Mouse (Mus musculus) stomach, embryonic 15.5 days (tissue): ENCODE results near the gene Scnn1a. TPM values are rescaled to one million over a fixed set of nuclear protein-coding genes. Genes with fewer than 3 reads are reported as not detected.
"Not testable (repeated sequence)": the region's sequence is repeated elsewhere in the genome, so short reads cannot be mapped to it uniquely, and the experiment has no call there.

Experiments used
- ATAC-seq: fragments of 200-750 bp; cut with Nextera tagmentation; 2 replicates; pipeline ENCODE4 v1.8.0; 2017; ENCODE audit warnings: low read depth, moderate number of reproducible peaks, moderate TSS enrichment; ENCODE audit not compliant: insufficient read depth, low FRiP score
- H3K27ac ChIP-seq: fragments of 300-500 bp; sonication (generic); 2 replicates; pipeline ENCODE4 v1.5.1; 2015; ENCODE audit warnings: mild to moderate bottlenecking, inconsistent platforms
- H3K27me3 ChIP-seq: fragments of 300-500 bp; sonication (generic); replicated peaks from 2 replicates; pipeline ENCODE4 v1.6.1; 2015; ENCODE audit warnings: inconsistent platforms
- H3K36me3 ChIP-seq: fragments of 300-500 bp; sonication (generic); 2 replicates; pipeline ENCODE4 v1.6.1; 2015; ENCODE audit warnings: inconsistent platforms
- H3K4me1 ChIP-seq: fragments of 300-500 bp; sonication (generic); 2 replicates; pipeline ENCODE4 v1.6.1; 2015; ENCODE audit warnings: inconsistent platforms
- H3K4me2 ChIP-seq: fragments of 300-500 bp; sonication (generic); 2 replicates; pipeline ENCODE4 v1.6.1; 2015; ENCODE audit warnings: mild to moderate bottlenecking, inconsistent platforms
- H3K4me3 ChIP-seq: fragments of 300-500 bp; sonication (generic); replicated peaks from 2 replicates; pipeline ENCODE4 v1.5.1; 2015; ENCODE audit warnings: inconsistent platforms
- H3K9ac ChIP-seq: fragments of 300-500 bp; sonication (generic); 2 replicates; pipeline ENCODE4 v1.6.1; 2015; ENCODE audit warnings: inconsistent platforms
- H3K9me3 ChIP-seq: fragments of 300-500 bp; sonication (generic); 2 replicates; pipeline ENCODE4 v1.6.1; 2016; ENCODE audit warnings: inconsistent platforms
- WGBS: fragments of 180-500 bp; shearing (Covaris S2); methylation state at CpG from one replicate; pipeline ENCODE4 v1.1.7; 2015; 5-methylcytosine and 5-hydroxymethylcytosine counted together
- polyA plus RNA-seq: library from polyadenylated mRNA; unstranded; fragments of >200 nt; fragmentation: Nextera tagmentation; extraction: Ambion mirVana; gene quantifications from 2 replicates; pipeline ENCODE4 v1.2.1, GENCODE M21; 2015

Gene Scnn1a
- 3.1 and 3.8 TPM in 2 replicates for polyA plus RNA-seq

DNA sequence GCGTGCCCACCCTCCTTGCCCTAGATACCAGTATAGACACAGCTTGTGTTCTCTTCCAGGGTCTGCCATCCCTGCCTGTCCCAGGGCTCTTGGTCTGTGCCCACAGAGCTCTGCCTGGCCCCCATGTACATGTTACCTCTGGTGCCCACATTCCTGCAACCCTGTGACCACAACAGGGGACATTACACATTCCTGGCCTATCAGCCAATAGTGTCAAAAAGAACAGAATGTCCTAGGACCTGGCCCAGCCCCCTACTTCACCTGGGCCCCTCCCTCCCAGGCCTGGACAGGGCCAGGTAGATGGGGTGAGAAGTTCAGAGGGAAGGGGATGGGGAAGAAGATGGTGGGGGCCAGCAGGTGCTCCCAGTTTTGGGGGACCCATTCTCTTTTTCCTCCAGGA lies at the start of gene Scnn1a:
Gene Scnn1a, plus strand, starts transcription at position 337 of the 400 bp plus-strand sequence.
- WGBS: 75% methylated on average over 1 of the region's 1 CpGs
- Histone ChIP-seq H3K4me2 (peak within 1 kb of the TSS; percentile 37), H3K27ac (0 out of 2 replicates have a peak within 1 kb of the TSS, but pooled peaks have one; percentile 16), H3K36me3 (no peaks in the 10 kb centered on the region), H3K4me1 (peaks cover 10% of the 10 kb centered on the region; the same call in 1 of the 2 replicates), H3K9me3 (no peaks in the 10 kb centered on the region), H3K27me3 (peaks cover 18% of the 10 kb centered on the region; the same call in 1 of the 2 replicates), H3K4me3 (0 out of 2 replicates have a peak within 1 kb of the TSS, but pooled peaks have one; percentile 8), H3K9ac (no peak within 1 kb of the TSS)
- no peak for ATAC-seq

DNA sequence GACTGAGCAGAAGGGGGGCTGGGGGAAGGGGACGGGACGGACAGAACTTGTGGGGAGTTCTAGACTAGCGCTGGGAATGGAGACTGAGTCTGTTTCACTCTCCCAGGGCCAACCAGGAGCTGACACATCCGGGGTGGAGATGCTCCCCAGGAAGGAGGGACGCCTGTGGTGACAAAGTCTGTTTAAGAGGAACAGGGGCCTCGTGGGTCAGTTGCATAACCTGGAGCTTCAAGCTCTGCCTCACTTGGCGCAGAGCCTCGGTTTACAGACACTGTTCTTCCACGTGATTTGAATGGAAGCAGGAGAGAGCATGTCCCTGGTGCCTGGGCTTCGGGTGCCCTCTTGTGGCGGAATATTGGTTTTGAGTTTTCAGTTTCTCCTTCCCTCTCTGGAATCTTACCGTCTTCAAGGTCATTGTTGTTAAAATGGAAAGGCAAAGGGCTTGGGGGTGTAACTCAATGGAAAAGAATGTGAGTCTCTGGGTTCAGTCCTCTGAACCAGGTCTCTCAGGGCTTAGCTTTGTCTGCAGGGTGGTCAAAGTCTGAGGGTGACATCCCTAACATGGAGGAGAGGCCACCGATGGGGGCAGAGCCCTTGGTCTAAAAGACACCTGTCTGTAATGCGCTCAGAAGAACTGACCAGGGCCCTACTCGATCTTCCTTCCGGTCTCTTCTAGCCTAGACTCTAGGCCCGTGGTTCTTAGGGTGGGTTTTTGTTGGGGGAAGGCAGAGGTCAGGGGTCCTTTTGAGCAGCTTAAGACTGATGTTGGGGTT lies 48.8 kb upstream of the Scnn1a start:
- H3K4me2 ChIP-seq: peak overlapping the region; percentile 53
- peak; percentile 79; the same call in 1 of the 2 replicates for ATAC-seq
- no peaks in the 10 kb centered on the region for H3K36me3 ChIP-seq
- no peaks in the 10 kb centered on the region for H3K9me3 ChIP-seq
- H3K27me3 ChIP-seq: 0 out of 2 replicates have a peak, but pooled peaks cover 5% of the 10 kb centered on the region
- H3K4me1 ChIP-seq: peaks cover 3% of the 10 kb centered on the region; the same call in 1 of the 2 replicates
- WGBS: 17% methylated on average over 17 of the region's 17 CpGs
- peak overlapping the region; percentile 11; the same call in 1 of the 2 replicates for H3K4me3 ChIP-seq
- H3K27ac ChIP-seq: no peak overlapping the region
- H3K9ac ChIP-seq: no peak overlapping the region

DNA sequence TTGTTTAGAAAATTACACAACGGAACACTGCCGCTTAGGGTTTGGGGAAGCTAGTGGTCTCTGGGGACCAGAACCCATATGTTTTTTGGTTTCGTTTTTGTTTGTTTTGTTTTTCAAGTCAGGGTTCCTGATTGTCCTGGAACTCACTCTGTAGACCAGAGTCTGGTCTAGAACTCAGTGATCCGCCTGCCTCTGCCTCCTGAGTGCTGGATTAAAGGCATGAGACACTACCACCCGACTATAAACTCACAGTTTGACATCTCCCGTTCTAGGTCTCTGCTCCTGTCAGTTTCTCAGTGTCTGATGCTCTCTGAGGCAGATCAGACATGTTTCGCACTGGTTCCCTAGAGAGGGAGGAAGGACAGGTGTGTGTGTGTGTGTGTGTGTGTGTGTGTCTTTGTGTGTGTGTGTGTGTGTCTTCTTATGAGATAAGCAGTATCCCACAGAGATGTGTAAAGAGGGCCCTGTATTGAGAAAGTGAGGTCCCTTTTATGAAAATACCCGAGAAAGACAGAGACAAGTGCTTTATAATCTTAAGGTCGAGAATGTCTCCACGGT lies 48.2 kb upstream of the Scnn1a start:
- no peak overlapping the region for H3K4me3 ChIP-seq
- peaks cover 3% of the 10 kb centered on the region; the same call in 1 of the 2 replicates for H3K4me1 ChIP-seq
- H3K27ac ChIP-seq: no peak overlapping the region
- 0 out of 2 replicates have a peak, but pooled peaks cover 5% of the 10 kb centered on the region for H3K27me3 ChIP-seq
- WGBS: 70% methylated on average over 10 of the region's 10 CpGs
- H3K9me3 ChIP-seq: no peaks in the 10 kb centered on the region
- H3K4me2 ChIP-seq: no peak overlapping the region
- ATAC-seq: no peak
- H3K9ac ChIP-seq: no peak overlapping the region
- no peaks in the 10 kb centered on the region for H3K36me3 ChIP-seq

DNA sequence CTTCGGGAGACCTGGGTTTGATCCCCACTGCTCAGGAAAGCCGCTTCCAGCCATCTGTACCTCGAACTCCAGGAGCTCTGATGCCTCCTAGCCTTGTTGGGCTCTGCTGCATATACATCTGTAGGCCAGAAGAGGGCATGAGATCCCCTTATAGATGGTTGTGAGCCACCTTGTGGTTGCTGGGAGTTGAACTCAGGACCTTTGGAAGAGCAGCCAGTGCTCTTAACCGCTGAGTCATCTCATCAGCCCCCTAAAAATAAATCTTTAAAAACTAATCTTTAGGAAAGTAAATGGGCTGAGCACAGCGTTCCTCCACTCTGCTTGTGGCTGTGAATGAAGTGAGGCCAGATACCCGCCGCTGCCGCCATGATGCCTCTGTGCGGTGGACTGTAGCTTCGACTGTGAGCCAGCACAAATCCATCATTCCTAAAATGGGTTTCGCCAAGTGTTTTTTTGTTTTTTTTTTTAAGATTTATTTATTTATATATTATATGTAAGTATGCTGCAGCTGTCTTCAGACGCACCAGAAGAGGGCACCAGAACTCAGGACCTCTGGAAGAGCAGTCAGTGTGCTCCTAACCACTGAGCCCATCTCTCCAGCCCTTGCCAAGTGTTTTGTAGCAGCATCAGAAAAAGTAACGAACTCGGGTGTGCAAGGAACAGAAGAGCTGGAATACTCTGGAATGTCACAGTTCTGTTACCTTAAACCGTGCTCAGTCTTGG lies 45.5 kb upstream of the Scnn1a start:
- ATAC-seq: no peak
- H3K27me3 ChIP-seq: 0 out of 2 replicates have a peak, but pooled peaks cover 5% of the 10 kb centered on the region
- 53% methylated on average over 15 of the region's 15 CpGs for WGBS

DNA sequence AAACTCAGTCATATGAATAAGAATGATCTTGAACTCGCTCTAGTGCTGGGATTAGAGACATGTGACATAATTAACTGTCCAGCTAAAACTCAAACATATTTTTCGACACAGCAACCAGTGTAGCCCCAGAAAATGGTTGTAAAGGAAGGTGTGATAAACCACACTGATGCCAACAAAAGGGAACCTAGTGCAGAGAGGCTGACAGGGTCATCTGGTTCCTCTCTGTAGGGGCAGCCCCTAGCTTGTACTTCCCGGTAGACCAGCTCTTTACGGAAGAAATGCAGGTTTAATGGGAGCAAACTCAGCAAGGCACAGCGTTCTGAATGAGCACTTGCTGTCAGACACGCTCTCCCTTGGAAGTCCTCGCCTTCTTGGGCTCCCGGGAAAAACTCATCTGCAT lies 40.7 kb upstream of the Scnn1a start:
- Histone ChIP-seq H3K4me3 (no peak overlapping the region), H3K27me3 (no peaks in the 10 kb centered on the region), H3K9me3 (no peaks in the 10 kb centered on the region), H3K4me2 (no peak overlapping the region), H3K27ac (no peak overlapping the region), H3K4me1 (no peaks in the 10 kb centered on the region), H3K9ac (no peak overlapping the region), H3K36me3 (no peaks in the 10 kb centered on the region)
- WGBS: 67% methylated on average over 8 of the region's 8 CpGs
- ATAC-seq: no peak

More for the DNA sequence above, 45.5 kb upstream of the Scnn1a start:
- H3K9ac ChIP-seq: no peak overlapping the region
- H3K4me3 ChIP-seq: no peak overlapping the region
- H3K9me3 ChIP-seq: no peaks in the 10 kb centered on the region
- no peak overlapping the region for H3K27ac ChIP-seq
- H3K36me3 ChIP-seq: no peaks in the 10 kb centered on the region
- H3K4me2 ChIP-seq: no peak overlapping the region
- H3K4me1 ChIP-seq: peaks cover 3% of the 10 kb centered on the region; the same call in 1 of the 2 replicates

DNA sequence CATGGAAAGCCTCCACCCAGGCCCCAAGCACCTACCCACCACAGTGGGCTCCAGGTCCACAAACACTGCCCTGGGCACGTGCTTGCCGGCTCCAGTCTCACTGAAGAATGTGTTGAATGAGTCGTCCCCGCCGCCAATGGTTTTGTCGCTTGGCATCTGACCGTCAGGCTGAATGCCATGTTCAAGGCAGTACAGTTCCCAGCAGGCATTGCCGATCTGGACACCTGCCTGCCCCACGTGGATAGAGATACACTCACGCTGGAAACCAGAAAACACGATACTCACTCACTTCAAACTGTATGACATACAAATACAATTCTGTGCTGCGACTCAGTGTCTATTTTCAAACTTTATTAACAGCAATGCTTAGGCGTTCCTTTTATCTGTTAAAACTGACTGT lies 37.7 kb upstream of the Scnn1a start:
- H3K4me3 ChIP-seq, H3K4me2 ChIP-seq, H3K9ac ChIP-seq, H3K36me3 ChIP-seq, ATAC-seq, H3K27ac ChIP-seq, H3K27me3 ChIP-seq, H3K4me1 ChIP-seq, H3K9me3 ChIP-seq: not testable (repeated sequence)
- WGBS: 90% methylated on average over 13 of the region's 13 CpGs

DNA sequence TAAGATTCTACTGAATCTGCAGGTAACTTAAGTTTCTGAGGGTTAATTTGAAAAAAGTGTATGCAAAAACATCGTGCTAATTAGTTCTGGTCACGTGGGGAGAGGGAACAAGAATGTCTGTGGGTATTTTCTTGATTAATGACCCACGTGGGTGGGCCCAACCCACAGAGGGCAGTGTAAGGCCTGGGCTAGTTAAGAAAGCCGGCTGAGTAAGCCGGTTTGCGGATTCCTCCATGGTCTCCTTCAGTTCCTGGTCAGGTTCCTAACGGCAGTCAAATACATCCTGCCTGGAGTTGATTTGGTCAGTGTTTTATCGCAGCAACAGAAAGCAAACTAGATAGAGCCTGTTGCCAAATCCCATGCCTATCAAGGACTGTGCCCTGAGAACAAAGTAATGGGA lies 36.2 kb upstream of the Scnn1a start:
- Histone ChIP-seq H3K4me1 (no peaks in the 10 kb centered on the region), H3K4me3 (no peak overlapping the region), H3K4me2 (no peak overlapping the region), H3K9me3 (no peaks in the 10 kb centered on the region), H3K27me3 (no peaks in the 10 kb centered on the region), H3K9ac (no peak overlapping the region), H3K36me3 (no peaks in the 10 kb centered on the region), H3K27ac (no peak overlapping the region)
- 22% methylated on average over 8 of the region's 8 CpGs for WGBS
- ATAC-seq: peak; percentile 63

DNA sequence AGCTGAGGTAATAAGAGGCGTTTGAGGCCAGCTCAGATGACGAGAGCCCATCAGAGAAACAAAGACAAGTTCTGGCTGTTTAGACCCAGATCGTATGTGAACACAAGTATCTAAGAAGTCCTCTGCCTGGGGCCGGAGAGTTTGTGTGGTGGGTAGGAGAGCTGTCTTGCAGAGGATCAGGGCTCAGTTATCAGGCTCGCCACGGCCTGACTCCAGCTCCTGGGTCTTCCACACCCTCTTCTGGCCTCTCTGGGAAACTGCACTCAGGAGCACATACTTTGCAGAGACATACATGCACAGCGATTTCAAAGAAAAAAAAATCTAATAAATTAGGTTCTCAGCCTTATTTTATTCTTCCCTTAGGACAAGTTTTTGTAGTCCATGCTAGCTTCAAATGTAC lies 35.7 kb upstream of the Scnn1a start:
- no peak overlapping the region for H3K9ac ChIP-seq
- H3K4me3 ChIP-seq: no peak overlapping the region
- ATAC-seq: no peak
- no peaks in the 10 kb centered on the region for H3K4me1 ChIP-seq
- WGBS: 87% methylated on average over 7 of the region's 7 CpGs
- H3K27ac ChIP-seq: no peak overlapping the region
- no peak overlapping the region for H3K4me2 ChIP-seq
- H3K27me3 ChIP-seq: no peaks in the 10 kb centered on the region
- no peaks in the 10 kb centered on the region for H3K9me3 ChIP-seq
- H3K36me3 ChIP-seq: no peaks in the 10 kb centered on the region

DNA sequence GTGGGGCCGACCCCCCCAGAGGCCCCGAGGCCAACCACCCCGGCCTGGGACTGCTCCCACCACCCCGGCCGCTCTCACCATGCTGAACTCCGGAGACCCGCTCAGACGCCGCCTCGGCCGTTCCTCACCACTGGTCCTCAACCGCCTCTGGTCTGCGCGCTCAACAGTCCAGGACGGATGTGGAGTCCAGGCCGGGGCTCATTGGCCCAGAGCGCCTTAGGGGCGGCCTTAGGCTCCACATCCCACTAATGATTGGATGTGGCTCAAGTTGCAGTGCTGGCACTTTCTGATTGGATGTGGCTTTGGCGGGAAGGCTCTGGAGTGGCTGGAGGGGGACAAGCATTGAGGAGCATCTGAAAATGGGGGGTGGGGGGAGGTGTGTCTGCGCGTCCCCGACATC lies 34.6 kb upstream of the Scnn1a start, which contains the start of gene Tuba3a:
Gene Tuba3a, minus strand, starts transcription at position 153 of the 400 bp plus-strand sequence.
- ATAC-seq: 0 out of 2 replicates have a peak, but pooled peaks have one; percentile 16
- Histone ChIP-seq H3K27ac (no peak within 1 kb of the TSS), H3K4me3 (no peak within 1 kb of the TSS), H3K4me1 (no peaks in the 10 kb centered on the region), H3K36me3 (no peaks in the 10 kb centered on the region), H3K9ac (no peak within 1 kb of the TSS), H3K9me3 (no peaks in the 10 kb centered on the region), H3K4me2 (no peak within 1 kb of the TSS), H3K27me3 (no peaks in the 10 kb centered on the region)
- 93% methylated on average over 22 of the region's 22 CpGs for WGBS

DNA sequence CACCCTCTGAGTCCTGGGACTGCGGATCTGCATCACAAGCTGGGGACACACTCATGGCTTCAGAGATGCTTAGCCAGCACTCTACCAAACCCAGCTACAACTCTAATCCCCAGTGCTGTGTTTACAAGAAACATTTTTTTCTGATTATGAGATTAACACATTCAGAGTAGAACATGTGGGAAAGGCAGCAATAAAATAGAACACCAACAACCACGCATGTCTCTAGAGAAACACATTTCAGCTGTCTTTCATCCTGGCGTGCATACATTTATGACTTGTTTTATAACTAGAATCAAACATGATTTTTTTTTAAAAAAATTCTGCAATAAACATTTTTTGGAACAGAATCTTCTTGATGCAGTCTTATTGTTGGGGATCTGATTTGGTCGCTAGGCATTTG lies 33.5 kb upstream of the Scnn1a start:
- 69% methylated on average over 4 of the region's 4 CpGs for WGBS
- Histone ChIP-seq H3K4me2 (no peak overlapping the region), H3K9ac (no peak overlapping the region), H3K36me3 (no peaks in the 10 kb centered on the region), H3K4me3 (no peak overlapping the region), H3K27me3 (no peaks in the 10 kb centered on the region), H3K27ac (no peak overlapping the region), H3K4me1 (no peaks in the 10 kb centered on the region), H3K9me3 (no peaks in the 10 kb centered on the region)
- no peak for ATAC-seq

DNA sequence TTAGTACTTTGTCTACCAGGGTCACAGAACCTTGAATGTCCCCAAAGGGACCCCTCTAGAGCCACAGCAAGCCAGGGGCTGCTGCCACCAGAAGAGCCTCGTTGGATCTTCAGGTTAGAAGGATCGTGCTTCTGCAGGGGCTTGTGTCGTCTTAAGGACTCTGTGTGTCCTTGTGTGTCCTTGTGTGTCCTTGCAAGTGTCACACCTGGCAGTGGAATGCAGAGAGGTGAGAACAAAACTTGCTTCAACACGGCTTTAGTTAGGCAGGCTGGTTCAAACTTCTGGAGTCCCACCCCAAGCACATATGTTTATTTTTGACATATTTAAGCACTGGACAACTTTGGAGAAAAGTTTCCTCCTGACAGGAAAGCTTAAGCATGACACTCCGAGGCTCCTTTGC lies 31.7 kb upstream of the Scnn1a start:
- Histone ChIP-seq H3K4me2 (no peak overlapping the region), H3K36me3 (no peaks in the 10 kb centered on the region), H3K27ac (no peak overlapping the region), H3K9me3 (no peaks in the 10 kb centered on the region), H3K9ac (no peak overlapping the region), H3K4me1 (no peaks in the 10 kb centered on the region), H3K4me3 (no peak overlapping the region), H3K27me3 (no peaks in the 10 kb centered on the region)
- ATAC-seq: no peak
- 56% methylated on average over 5 of the region's 5 CpGs for WGBS
